Mouse (Mus musculus): ENCODE results near the gene Clpsl2. TPM values are rescaled to one million over a fixed set of nuclear protein-coding genes. Genes with fewer than 3 reads are reported as not detected.

Clpsl2 gene
- polyA plus RNA-seq, 1 experiment, result not detected

DNA sequence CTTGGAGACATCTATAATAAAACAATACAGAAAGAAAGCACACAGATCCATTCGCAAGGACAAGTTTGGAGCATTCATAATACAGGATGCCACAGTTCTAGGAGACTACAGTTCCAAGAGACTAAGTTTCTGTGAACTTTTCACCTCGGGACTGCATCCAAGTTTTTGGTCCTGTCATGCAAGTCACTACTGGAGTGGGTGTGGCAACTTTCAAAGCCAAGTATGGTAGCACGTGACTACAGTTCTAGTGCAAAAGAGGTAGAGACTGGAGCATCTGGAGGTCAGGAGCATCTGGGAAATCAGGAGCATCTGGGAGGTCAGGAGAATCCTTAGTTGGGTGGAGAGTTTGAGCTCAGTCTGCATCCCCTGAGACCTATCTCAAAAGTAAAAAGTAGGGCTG is 22.7 kb downstream of the Clpsl2 start:
- no peaks in the 10 kb centered on the region for H3K27me3 ChIP-seq (ENCODE audit: control insufficient read depth, insufficient read depth, low read length)
- H3K4me3 ChIP-seq (replicated peaks; ENCODE audit: insufficient read depth, low read depth, low read length), result no peak overlapping the region
- DNase-seq, result no peak
- TF ChIP-seq CTCF (IDR thresholded peaks at IDR 0.05; ENCODE audit: borderline replicate concordance, insufficient read depth, low read depth, low read length), result no peak
- no peak for TF ChIP-seq POLR2A (IDR thresholded peaks at IDR 0.05; ENCODE audit: borderline replicate concordance, insufficient read depth, low read length)
- 72% methylated on average over 3 of the region's 3 CpGs for WGBS
- H3K4me1 ChIP-seq (ENCODE audit: control insufficient read depth, insufficient read depth, low read length), result no peaks in the 10 kb centered on the region
- no peak overlapping the region for H3K27ac ChIP-seq (ENCODE audit: insufficient read depth, low read length)

- no peak overlapping the region for H3K4me3 ChIP-seq (replicated peaks; ENCODE audit: insufficient read depth, low read depth, low read length)
- 75% methylated on average over 7 of the region's 7 CpGs for WGBS
- H3K4me1 ChIP-seq (ENCODE audit: control insufficient read depth, insufficient read depth, low read length), result no peaks in the 10 kb centered on the region
- no peak overlapping the region for H3K27ac ChIP-seq (ENCODE audit: insufficient read depth, low read length)
- H3K27me3 ChIP-seq (ENCODE audit: control insufficient read depth, insufficient read depth, low read length), result no peaks in the 10 kb centered on the region
- TF ChIP-seq CTCF (IDR thresholded peaks at IDR 0.05; ENCODE audit: borderline replicate concordance, insufficient read depth, low read depth, low read length) (no peak), POLR2A (IDR thresholded peaks at IDR 0.05; ENCODE audit: borderline replicate concordance, insufficient read depth, low read length) (no peak)
- no peak for DNase-seq
These were observed 23.3 kb downstream of the Clpsl2 start for GRCm38 (mm10) chr17:28572521-28572920.

- H3K4me1 ChIP-seq (ENCODE audit: control insufficient read depth, insufficient read depth, low read length), result no peaks in the 10 kb centered on the region
- H3K27me3 ChIP-seq (ENCODE audit: control insufficient read depth, insufficient read depth, low read length), result no peaks in the 10 kb centered on the region
- TF ChIP-seq CTCF (IDR thresholded peaks at IDR 0.05; ENCODE audit: borderline replicate concordance, insufficient read depth, low read depth, low read length) (no peak), POLR2A (IDR thresholded peaks at IDR 0.05; ENCODE audit: borderline replicate concordance, insufficient read depth, low read length) (no peak)
- DNase-seq, result no peak
- no peak overlapping the region for H3K27ac ChIP-seq (ENCODE audit: insufficient read depth, low read length)
- H3K4me3 ChIP-seq (replicated peaks; ENCODE audit: insufficient read depth, low read depth, low read length), result no peak overlapping the region
- WGBS, result 80% methylated on average over 6 of the region's 6 CpGs
These were observed 23.7 kb downstream of the Clpsl2 start for GRCm38 (mm10) chr17:28572941-28573340.

DNA sequence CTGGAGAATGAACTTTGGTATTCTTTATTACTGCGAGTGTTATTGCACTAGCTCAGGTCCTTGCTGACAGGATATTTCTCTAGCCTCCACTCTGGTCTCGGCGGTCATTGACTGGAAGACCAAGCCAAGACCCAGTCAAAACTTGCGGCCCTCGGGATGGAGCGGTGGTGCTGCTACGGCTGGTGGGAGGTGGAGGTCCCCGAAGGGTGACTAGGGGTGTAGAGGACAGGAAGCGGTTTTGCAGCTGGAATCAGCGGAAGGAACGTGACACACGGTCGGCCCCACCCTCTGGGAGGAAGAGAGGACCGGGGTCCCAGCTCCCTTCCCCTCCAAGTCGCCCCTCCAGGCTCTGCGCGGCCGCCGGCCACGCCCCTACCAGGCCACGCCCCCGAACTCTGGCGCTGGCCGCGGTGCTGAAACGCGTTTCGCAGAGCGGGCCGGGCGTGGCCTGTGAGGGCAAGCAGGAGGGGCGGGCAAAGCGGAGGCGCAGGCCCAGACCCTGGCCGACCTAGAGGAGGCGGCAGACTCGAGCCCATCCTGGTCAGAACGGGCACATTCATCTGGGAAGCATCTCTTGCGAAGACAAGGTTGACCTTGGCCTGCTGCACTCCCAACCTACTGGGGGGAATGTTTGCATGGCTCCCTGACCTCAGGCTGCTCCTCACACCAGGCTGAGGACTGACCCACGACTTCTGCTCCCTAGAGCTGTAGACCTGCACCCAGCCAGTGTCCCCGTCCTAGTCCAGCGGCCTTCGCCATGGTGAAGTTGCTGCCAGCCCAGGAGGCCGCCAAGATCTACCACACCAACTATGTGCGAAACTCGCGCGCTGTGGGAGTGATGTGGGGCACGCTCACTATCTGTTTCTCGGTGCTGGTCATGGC is 26.3 kb downstream of the Clpsl2 start, which contains the start of gene Lhfpl5:
Gene Lhfpl5 (plus strand): TSS at position 398 of the 882 bp plus-strand sequence.
- Histone ChIP-seq H3K27me3 (ENCODE audit: control insufficient read depth, insufficient read depth, low read length) (no peaks in the 10 kb centered on the region), H3K4me3 (replicated peaks; ENCODE audit: insufficient read depth, low read depth, low read length) (peak within 1 kb of the TSS; percentile 54), H3K4me1 (ENCODE audit: control insufficient read depth, insufficient read depth, low read length) (no peaks in the 10 kb centered on the region), H3K27ac (ENCODE audit: insufficient read depth, low read length) (no peak within 1 kb of the TSS)
- no peak for TF ChIP-seq CTCF (IDR thresholded peaks at IDR 0.05; ENCODE audit: borderline replicate concordance, insufficient read depth, low read depth, low read length)
- no peak for TF ChIP-seq POLR2A (IDR thresholded peaks at IDR 0.05; ENCODE audit: borderline replicate concordance, insufficient read depth, low read length)
- peak; percentile 32 to 46 for DNase-seq
- WGBS, result 18% methylated on average over 50 of the region's 50 CpGs

DNA sequence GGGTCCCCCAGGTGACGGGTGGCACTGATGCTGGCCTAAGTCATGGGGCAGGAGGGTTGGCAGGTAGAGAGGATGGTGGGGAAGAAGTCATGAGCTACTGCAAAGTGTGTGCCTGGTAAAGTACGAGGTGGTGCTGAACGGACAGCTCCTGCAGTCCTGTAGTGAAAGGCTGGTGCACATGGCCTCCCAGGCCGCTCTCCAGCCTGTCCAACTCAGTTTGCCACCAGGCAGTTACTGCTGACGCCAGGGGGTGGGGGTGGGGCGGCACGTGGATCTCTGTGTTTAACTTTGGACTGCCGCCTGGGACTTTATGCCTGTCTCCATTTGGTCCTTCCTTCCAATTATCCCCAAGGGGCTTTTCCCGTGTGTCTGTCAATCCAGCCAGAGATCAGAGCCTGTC is 31.2 kb downstream of the Clpsl2 start:
- Histone ChIP-seq H3K4me3 (replicated peaks; ENCODE audit: insufficient read depth, low read depth, low read length) (no peak overlapping the region), H3K27ac (ENCODE audit: insufficient read depth, low read length) (no peak overlapping the region), H3K4me1 (ENCODE audit: control insufficient read depth, insufficient read depth, low read length) (no peaks in the 10 kb centered on the region), H3K27me3 (ENCODE audit: control insufficient read depth, insufficient read depth, low read length) (no peaks in the 10 kb centered on the region)
- DNase-seq, result no peak
- 12% methylated on average over 9 of the region's 9 CpGs for WGBS
- TF ChIP-seq CTCF (IDR thresholded peaks at IDR 0.05; ENCODE audit: borderline replicate concordance, insufficient read depth, low read depth, low read length) (no peak), POLR2A (IDR thresholded peaks at IDR 0.05; ENCODE audit: borderline replicate concordance, insufficient read depth, low read length) (no peak)

- Histone ChIP-seq H3K27ac (ENCODE audit: insufficient read depth, low read length) (no peak overlapping the region), H3K27me3 (ENCODE audit: control insufficient read depth, insufficient read depth, low read length) (no peaks in the 10 kb centered on the region), H3K4me3 (replicated peaks; ENCODE audit: insufficient read depth, low read depth, low read length) (no peak overlapping the region), H3K4me1 (ENCODE audit: control insufficient read depth, insufficient read depth, low read length) (no peaks in the 10 kb centered on the region)
- DNase-seq, result no peak
- no peak for TF ChIP-seq CTCF (IDR thresholded peaks at IDR 0.05; ENCODE audit: borderline replicate concordance, insufficient read depth, low read depth, low read length)
- TF ChIP-seq POLR2A (IDR thresholded peaks at IDR 0.05; ENCODE audit: borderline replicate concordance, insufficient read depth, low read length), result no peak
- 52% methylated on average over 2 of the region's 2 CpGs for WGBS
These were observed 31.8 kb downstream of the Clpsl2 start for GRCm38 (mm10) chr17:28581056-28581455.

DNA sequence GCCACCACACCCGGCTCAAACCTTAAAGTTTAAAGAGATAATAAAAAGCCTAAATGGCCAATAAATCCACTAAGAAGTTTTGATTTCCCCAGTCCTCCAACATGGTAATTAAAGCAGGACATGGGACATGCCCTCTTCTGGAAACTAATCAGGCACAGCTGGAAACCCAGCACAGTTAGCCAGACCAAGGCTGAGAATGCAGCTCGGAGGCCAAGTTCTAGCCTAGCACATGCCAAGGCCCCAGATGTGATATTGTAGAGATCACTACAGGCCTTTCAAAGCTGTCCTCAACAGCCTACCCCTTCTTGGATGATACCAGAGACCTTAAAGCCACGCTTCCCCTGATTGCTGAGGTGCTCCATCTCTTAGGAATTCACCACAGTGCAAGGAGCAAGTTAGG is 37.3 kb downstream of the Clpsl2 start:
- H3K27ac ChIP-seq (ENCODE audit: insufficient read depth, low read length), result no peak overlapping the region
- no peak for DNase-seq
- no peaks in the 10 kb centered on the region for H3K4me1 ChIP-seq (ENCODE audit: control insufficient read depth, insufficient read depth, low read length)
- TF ChIP-seq POLR2A (IDR thresholded peaks at IDR 0.05; ENCODE audit: borderline replicate concordance, insufficient read depth, low read length) (no peak), CTCF (IDR thresholded peaks at IDR 0.05; ENCODE audit: borderline replicate concordance, insufficient read depth, low read depth, low read length) (no peak)
- no peak overlapping the region for H3K4me3 ChIP-seq (replicated peaks; ENCODE audit: insufficient read depth, low read depth, low read length)
- no peaks in the 10 kb centered on the region for H3K27me3 ChIP-seq (ENCODE audit: control insufficient read depth, insufficient read depth, low read length)
- WGBS, result 66% methylated on average over 3 of the region's 3 CpGs

- no peak for DNase-seq
- Histone ChIP-seq H3K4me1 (ENCODE audit: control insufficient read depth, insufficient read depth, low read length) (no peaks in the 10 kb centered on the region), H3K27me3 (ENCODE audit: control insufficient read depth, insufficient read depth, low read length) (no peaks in the 10 kb centered on the region), H3K27ac (ENCODE audit: insufficient read depth, low read length) (no peak overlapping the region), H3K4me3 (replicated peaks; ENCODE audit: insufficient read depth, low read depth, low read length) (no peak overlapping the region)
- no peak for TF ChIP-seq POLR2A (IDR thresholded peaks at IDR 0.05; ENCODE audit: borderline replicate concordance, insufficient read depth, low read length)
- TF ChIP-seq CTCF (IDR thresholded peaks at IDR 0.05; ENCODE audit: borderline replicate concordance, insufficient read depth, low read depth, low read length), result no peak
- 85% methylated on average over 2 of the region's 2 CpGs for WGBS
These were observed 39.4 kb downstream of the Clpsl2 start for GRCm38 (mm10) chr17:28588591-28588990.
